Mouse (Mus musculus): Measurements from ENCODE around the gene Fmnl1. TPM values are rescaled to one million over a fixed set of nuclear protein-coding genes. Genes with fewer than 3 reads are reported as not detected.
"Not testable (repeated sequence)": the region's sequence is repeated elsewhere in the genome, so short reads cannot be mapped to it uniquely, and the experiment has no call there.

Fmnl1 gene
- polyA plus RNA-seq, 1 experiment, result 235 TPM

- H3K4me1 ChIP-seq (replicated peaks; ENCODE audit: control insufficient read depth, insufficient read depth, low read length), result peaks cover 8% of the 10 kb centered on the region
- DNase-seq, result peak; percentile 83
- peak within 1 kb of the TSS; percentile 80 for H3K4me3 ChIP-seq (ENCODE audit: control insufficient read depth, insufficient read depth, low read length)
- no peaks in the 10 kb centered on the region for H3K27me3 ChIP-seq (ENCODE audit: control insufficient read depth, insufficient read depth, low read length)
- H3K27ac ChIP-seq (ENCODE audit: control insufficient read depth, insufficient read depth, low read length), result peak within 1 kb of the TSS; percentile 61
- H3K36me3 ChIP-seq (ENCODE audit: control insufficient read depth, insufficient read depth, low read length), result peaks cover 4% of the 10 kb centered on the region
- TF ChIP-seq CTCF (IDR thresholded peaks at IDR 0.05; ENCODE audit: borderline replicate concordance, control insufficient read depth, extremely low read depth, insufficient read depth, low read length, poor library complexity) (no peak), POLR2A (IDR thresholded peaks at IDR 0.05; ENCODE audit: control insufficient read depth, extremely low read depth, insufficient read depth, low read length, poor library complexity) (peak; percentile 60; the same call in 1 of the 2 replicates)
- under 1% methylated on average over 45 of the region's 45 CpGs for WGBS
Observed at GRCm38 (mm10) chr11:103217790-103218516, 47.0 kb downstream of the Fmnl1 start, which contains the start of gene Spata32. Spata32 (minus strand) TSS chr11:103218432.

GRCm38 (mm10) chr11:103218517-103218901 is 47.6 kb downstream of the Fmnl1 start:
- Histone ChIP-seq H3K27ac (ENCODE audit: control insufficient read depth, insufficient read depth, low read length) (no peak overlapping the region), H3K27me3 (ENCODE audit: control insufficient read depth, insufficient read depth, low read length) (no peaks in the 10 kb centered on the region), H3K36me3 (ENCODE audit: control insufficient read depth, insufficient read depth, low read length) (peaks cover 4% of the 10 kb centered on the region), H3K4me1 (replicated peaks; ENCODE audit: control insufficient read depth, insufficient read depth, low read length) (peaks cover 8% of the 10 kb centered on the region), H3K4me3 (ENCODE audit: control insufficient read depth, insufficient read depth, low read length) (peak overlapping the region; percentile 80)
- TF ChIP-seq CTCF (IDR thresholded peaks at IDR 0.05; ENCODE audit: borderline replicate concordance, control insufficient read depth, extremely low read depth, insufficient read depth, low read length, poor library complexity) (no peak), POLR2A (IDR thresholded peaks at IDR 0.05; ENCODE audit: control insufficient read depth, extremely low read depth, insufficient read depth, low read length, poor library complexity) (no peak)
- DNase-seq, result no peak
- WGBS, result 38% methylated on average over 6 of the region's 6 CpGs

- H3K4me3 ChIP-seq (ENCODE audit: control insufficient read depth, insufficient read depth, low read length), result no peak overlapping the region
- no peaks in the 10 kb centered on the region for H3K27me3 ChIP-seq (ENCODE audit: control insufficient read depth, insufficient read depth, low read length)
- H3K4me1 ChIP-seq (replicated peaks; ENCODE audit: control insufficient read depth, insufficient read depth, low read length), result peaks cover 8% of the 10 kb centered on the region
- WGBS, result 99% methylated on average over 5 of the region's 5 CpGs
- no peak overlapping the region for H3K27ac ChIP-seq (ENCODE audit: control insufficient read depth, insufficient read depth, low read length)
- DNase-seq, result no peak
- H3K36me3 ChIP-seq (ENCODE audit: control insufficient read depth, insufficient read depth, low read length), result peaks cover 8% of the 10 kb centered on the region
- TF ChIP-seq CTCF (IDR thresholded peaks at IDR 0.05; ENCODE audit: borderline replicate concordance, control insufficient read depth, extremely low read depth, insufficient read depth, low read length, poor library complexity) (no peak), POLR2A (IDR thresholded peaks at IDR 0.05; ENCODE audit: control insufficient read depth, extremely low read depth, insufficient read depth, low read length, poor library complexity) (no peak)
Observed at GRCm38 (mm10) chr11:103219259-103219658, 48.4 kb downstream of the Fmnl1 start.

GRCm38 (mm10) chr11:103219995-103220394 is 49.1 kb downstream of the Fmnl1 start:
- TF ChIP-seq POLR2A (IDR thresholded peaks at IDR 0.05; ENCODE audit: control insufficient read depth, extremely low read depth, insufficient read depth, low read length, poor library complexity), result no peak
- TF ChIP-seq CTCF (IDR thresholded peaks at IDR 0.05; ENCODE audit: borderline replicate concordance, control insufficient read depth, extremely low read depth, insufficient read depth, low read length, poor library complexity), result no peak
- peaks cover 15% of the 10 kb centered on the region for H3K36me3 ChIP-seq (ENCODE audit: control insufficient read depth, insufficient read depth, low read length)
- 89% methylated on average over 4 of the region's 4 CpGs for WGBS
- peaks cover 8% of the 10 kb centered on the region for H3K4me1 ChIP-seq (replicated peaks; ENCODE audit: control insufficient read depth, insufficient read depth, low read length)
- H3K4me3 ChIP-seq (ENCODE audit: control insufficient read depth, insufficient read depth, low read length), result no peak overlapping the region
- no peak overlapping the region for H3K27ac ChIP-seq (ENCODE audit: control insufficient read depth, insufficient read depth, low read length)
- DNase-seq, result no peak
- no peaks in the 10 kb centered on the region for H3K27me3 ChIP-seq (ENCODE audit: control insufficient read depth, insufficient read depth, low read length)

- no peak overlapping the region for H3K4me3 ChIP-seq (ENCODE audit: control insufficient read depth, insufficient read depth, low read length)
- 91% methylated on average over 6 of the region's 6 CpGs for WGBS
- H3K4me1 ChIP-seq (replicated peaks; ENCODE audit: control insufficient read depth, insufficient read depth, low read length), result peaks cover 8% of the 10 kb centered on the region
- H3K36me3 ChIP-seq (ENCODE audit: control insufficient read depth, insufficient read depth, low read length), result peaks cover 29% of the 10 kb centered on the region
- DNase-seq, result no peak
- no peaks in the 10 kb centered on the region for H3K27me3 ChIP-seq (ENCODE audit: control insufficient read depth, insufficient read depth, low read length)
- TF ChIP-seq CTCF (IDR thresholded peaks at IDR 0.05; ENCODE audit: borderline replicate concordance, control insufficient read depth, extremely low read depth, insufficient read depth, low read length, poor library complexity), result no peak
- no peak for TF ChIP-seq POLR2A (IDR thresholded peaks at IDR 0.05; ENCODE audit: control insufficient read depth, extremely low read depth, insufficient read depth, low read length, poor library complexity)
- no peak overlapping the region for H3K27ac ChIP-seq (ENCODE audit: control insufficient read depth, insufficient read depth, low read length)
Observed at GRCm38 (mm10) chr11:103221437-103221836, 50.5 kb downstream of the Fmnl1 start.

GRCm38 (mm10) chr11:103222718-103223117 is 51.8 kb downstream of the Fmnl1 start:
- whole genome bisulfite sequencing, result 78% methylated on average over 4 of the region's 4 CpGs
- not testable (repeated sequence) for H3K4me1 ChIP-seq (replicated peaks; ENCODE audit: control insufficient read depth, insufficient read depth, low read length); H3K4me3 ChIP-seq (ENCODE audit: control insufficient read depth, insufficient read depth, low read length); H3K27me3 ChIP-seq (ENCODE audit: control insufficient read depth, insufficient read depth, low read length); H3K27ac ChIP-seq (ENCODE audit: control insufficient read depth, insufficient read depth, low read length); DNase-seq
- H3K36me3 ChIP-seq (ENCODE audit: control insufficient read depth, insufficient read depth, low read length), result peaks cover 42% of the 10 kb centered on the region

- H3K27me3 ChIP-seq (ENCODE audit: control insufficient read depth, insufficient read depth, low read length), result no peaks in the 10 kb centered on the region
- H3K36me3 ChIP-seq (ENCODE audit: control insufficient read depth, insufficient read depth, low read length), result peaks cover 43% of the 10 kb centered on the region
- H3K4me1 ChIP-seq (replicated peaks; ENCODE audit: control insufficient read depth, insufficient read depth, low read length), result peaks cover 2% of the 10 kb centered on the region
- no peak overlapping the region for H3K4me3 ChIP-seq (ENCODE audit: control insufficient read depth, insufficient read depth, low read length)
- TF ChIP-seq POLR2A (IDR thresholded peaks at IDR 0.05; ENCODE audit: control insufficient read depth, extremely low read depth, insufficient read depth, low read length, poor library complexity) (no peak), CTCF (IDR thresholded peaks at IDR 0.05; ENCODE audit: borderline replicate concordance, control insufficient read depth, extremely low read depth, insufficient read depth, low read length, poor library complexity) (no peak)
- WGBS, result 95% methylated on average over 10 of the region's 10 CpGs
- no peak for DNase-seq
- H3K27ac ChIP-seq (ENCODE audit: control insufficient read depth, insufficient read depth, low read length), result no peak overlapping the region
Observed at GRCm38 (mm10) chr11:103223444-103223843, 52.5 kb downstream of the Fmnl1 start.

Data from thymus, adult 2 months (tissue).